Mouse (Mus musculus) embryo, embryonic 11.5 days (tissue): Measurements from ENCODE around the gene Zfp553.

Experiments used
- DNase-seq: peaks from one replicate; pipeline ENCODE4 v3.0.0-alpha.2; 2012; ENCODE audit warnings: low read depth, low spot score

The Zfp553 gene

GRCm38 (mm10) chr7:127232622-127233367 is at the start of gene Zfp553, which contains the start of gene Sept1:
Gene Zfp553 (plus strand): TSS chr7:127233061.
Gene Sept1 (minus strand): TSS chr7:127233130.
- DNase-seq, result peak; percentile 76

- no peak for DNase-seq
These were observed 49.5 kb upstream of the Zfp553 start for GRCm38 (mm10) chr7:127183345-127183744.

GRCm38 (mm10) chr7:127183828-127184227 is 49.0 kb upstream of the Zfp553 start:
- DNase-seq, result no peak

- no peak for DNase-seq
These were observed 48.1 kb upstream of the Zfp553 start for GRCm38 (mm10) chr7:127184720-127185119.

- no peak for DNase-seq
These were observed 47.3 kb upstream of the Zfp553 start for GRCm38 (mm10) chr7:127185601-127186000.

GRCm38 (mm10) chr7:127187351-127187750 is 45.5 kb upstream of the Zfp553 start:
- no peak for DNase-seq

- DNase-seq, result no peak
These were observed 44.3 kb upstream of the Zfp553 start for GRCm38 (mm10) chr7:127188305-127189276.

- no peak for DNase-seq
These were observed 42.2 kb upstream of the Zfp553 start for GRCm38 (mm10) chr7:127190672-127191071.

- DNase-seq, result no peak
These were observed 39.9 kb upstream of the Zfp553 start for GRCm38 (mm10) chr7:127192989-127193388.

- DNase-seq, result no peak
These were observed 38.7 kb upstream of the Zfp553 start for GRCm38 (mm10) chr7:127194011-127194632.

GRCm38 (mm10) chr7:127194633-127195029 is 38.2 kb upstream of the Zfp553 start:
- no peak for DNase-seq

GRCm38 (mm10) chr7:127195544-127196295 is 37.1 kb upstream of the Zfp553 start, which contains the start of gene Cd2bp2:
Gene Cd2bp2 (minus strand): TSS chr7:127196050.
- DNase-seq, result peak; percentile 93

- no peak for DNase-seq
These were observed 36.4 kb upstream of the Zfp553 start for GRCm38 (mm10) chr7:127196484-127196883.

GRCm38 (mm10) chr7:127206606-127207005 is 26.3 kb upstream of the Zfp553 start:
- DNase-seq, result no peak

GRCm38 (mm10) chr7:127207374-127208294 is 25.2 kb upstream of the Zfp553 start:
- no peak for DNase-seq

- no peak for DNase-seq
These were observed 24.6 kb upstream of the Zfp553 start, which contains the start of gene Tbc1d10b for GRCm38 (mm10) chr7:127208295-127208552. Gene Tbc1d10b (minus strand): TSS chr7:127208468.

- peak; percentile 91 for DNase-seq
These were observed 24.1 kb upstream of the Zfp553 start, which contains the start of gene Mylpf for GRCm38 (mm10) chr7:127208553-127209438. Gene Mylpf (plus strand): TSS chr7:127208890.

GRCm38 (mm10) chr7:127209851-127210250 is 23.0 kb upstream of the Zfp553 start:
- no peak for DNase-seq

GRCm38 (mm10) chr7:127210266-127210665 is 22.6 kb upstream of the Zfp553 start:
- DNase-seq, result no peak
